Mouse (Mus musculus) limb, embryonic 11.5 days (tissue): ENCODE data around the gene Oasl1. TPM values are rescaled to one million over a fixed set of nuclear protein-coding genes. Genes with fewer than 3 reads are reported as not detected.
A peak's percentile ranks its signal among the peaks of the same experiment; 100 is the strongest.

Source experiments
- ATAC-seq: fragments of 200-750 bp; cut with Nextera tagmentation; 2 replicates; pipeline ENCODE4 v1.8.0; 2017; ENCODE audit warnings: low read depth; ENCODE audit not compliant: insufficient number of reproducible peaks, low FRiP score, low TSS enrichment
- DNase-seq: peaks from one replicate; pipeline ENCODE4 v3.0.0-alpha.2; 2015; ENCODE audit warnings: low spot score
- H3K27ac ChIP-seq: fragments of 300-500 bp; sonication (generic); replicated peaks from 2 replicates; pipeline ENCODE4 v1.5.1; 2014; ENCODE audit warnings: low read depth, mild to moderate bottlenecking, low read length
- H3K27me3 ChIP-seq: fragments of 300-500 bp; sonication (generic); 2 replicates; pipeline ENCODE4 v1.6.1; 2014; ENCODE audit warnings: mild to moderate bottlenecking, low read length, mixed read lengths; ENCODE audit not compliant: control insufficient read depth, insufficient read depth
- H3K36me3 ChIP-seq: fragments of 300-500 bp; sonication (generic); 2 replicates; pipeline ENCODE4 v1.6.1; 2014; ENCODE audit warnings: mild to moderate bottlenecking, low read length, moderate library complexity, mixed read lengths; ENCODE audit not compliant: control insufficient read depth, insufficient read depth
- H3K4me1 ChIP-seq: fragments of 300-500 bp; sonication (generic); 2 replicates; pipeline ENCODE4 v1.6.1; 2014; ENCODE audit warnings: low read length, mixed read lengths; ENCODE audit not compliant: control insufficient read depth, insufficient read depth
- H3K4me2 ChIP-seq: fragments of 300-500 bp; sonication (generic); 2 replicates; pipeline ENCODE4 v1.6.1; 2014; ENCODE audit warnings: low read depth, mild to moderate bottlenecking, moderate library complexity; ENCODE audit not compliant: severe bottlenecking
- H3K4me3 ChIP-seq: fragments of 300-500 bp; sonication (generic); 2 replicates; pipeline ENCODE4 v1.5.1; 2014; ENCODE audit warnings: low read depth, low read length
- H3K9ac ChIP-seq: fragments of 300-500 bp; sonication (generic); 2 replicates; pipeline ENCODE4 v1.6.1; 2014; ENCODE audit warnings: mild to moderate bottlenecking, low read length
- H3K9me3 ChIP-seq: fragments of 300-500 bp; sonication (generic); 2 replicates; pipeline ENCODE4 v1.6.1; 2016; ENCODE audit warnings: low read length; ENCODE audit not compliant: control insufficient read depth
- WGBS: fragments of 180-500 bp; shearing (Covaris S2); extraction: QIAGEN DNeasy Blood & Tissue Kit; methylation state at CpG from one replicate; pipeline ENCODE4 v1.1.7; 2014; 5-methylcytosine and 5-hydroxymethylcytosine counted together
- polyA plus RNA-seq: library from polyadenylated mRNA; unstranded; fragments of >200 nt; fragmentation: Nextera tagmentation; extraction: Ambion mirVana; gene quantifications from 2 replicates; pipeline ENCODE4 v1.2.1, GENCODE M21; 2014

Gene Oasl1
- polyA plus RNA-seq, 1 experiment from 2014 or later: 0.59 TPM

- no peaks in the 10 kb centered on the region for H3K36me3 ChIP-seq
- no peak overlapping the region for H3K9ac ChIP-seq
- ATAC-seq (no peak), DNase-seq (no peak)
- H3K4me1 ChIP-seq: peaks cover 4% of the 10 kb centered on the region
- no peak overlapping the region for H3K4me3 ChIP-seq
- no peaks in the 10 kb centered on the region for H3K27me3 ChIP-seq
- no peaks in the 10 kb centered on the region for H3K9me3 ChIP-seq
- no peak overlapping the region for H3K4me2 ChIP-seq
- no peak overlapping the region for H3K27ac ChIP-seq
- 88% methylated on average over 4 of the region's 4 CpGs for WGBS
Measured at GRCm38 (mm10) chr5:114895542-114895941, 27.5 kb upstream of the Oasl1 start.

GRCm38 (mm10) chr5:114896688-114897373, 26.2 kb upstream of the Oasl1 start, which contains the start of gene Oasl2:
TSS of gene Oasl2 (plus strand) at chr5:114896936.
- Histone ChIP-seq H3K9ac (peak within 1 kb of the TSS; percentile 49), H3K4me2 (no peak within 1 kb of the TSS)
- no peak for ATAC-seq

DNA sequence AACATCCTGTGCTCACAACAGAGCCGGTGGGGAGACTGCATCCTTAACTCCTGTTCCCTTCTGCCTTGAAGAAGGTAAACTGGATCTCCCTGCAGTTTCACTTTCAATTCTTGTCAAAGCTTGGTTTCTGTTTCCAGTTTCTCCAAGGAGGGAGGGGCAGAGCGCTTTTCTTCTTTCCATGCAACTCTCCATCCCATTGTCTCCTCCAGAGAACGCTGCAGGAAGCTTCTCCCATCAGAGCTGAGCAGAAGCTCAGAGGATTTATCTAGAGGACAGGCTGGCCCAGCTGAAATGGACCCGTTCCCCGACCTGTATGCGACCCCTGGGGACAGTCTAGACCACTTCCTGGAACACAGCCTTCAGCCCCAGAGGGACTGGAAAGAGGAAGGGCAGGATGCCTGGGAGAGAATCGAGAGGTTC, 25.7 kb upstream of the Oasl1 start:
- ATAC-seq: no peak
- no peak overlapping the region; the same call in 1 of the 2 replicates for H3K4me3 ChIP-seq
- no peak for DNase-seq
- peaks cover 4% of the 10 kb centered on the region for H3K4me1 ChIP-seq
- no peaks in the 10 kb centered on the region for H3K9me3 ChIP-seq
- H3K9ac ChIP-seq: peak overlapping the region; percentile 49
- no peak overlapping the region for H3K4me2 ChIP-seq
- WGBS: 20% methylated on average over 7 of the region's 7 CpGs
- H3K27ac ChIP-seq: no peak overlapping the region
- no peaks in the 10 kb centered on the region for H3K36me3 ChIP-seq
- no peaks in the 10 kb centered on the region for H3K27me3 ChIP-seq

More at GRCm38 (mm10) chr5:114896688-114897373, 26.2 kb upstream of the Oasl1 start, which contains the start of gene Oasl2:
- Histone ChIP-seq H3K4me1 (peaks cover 4% of the 10 kb centered on the region), H3K36me3 (no peaks in the 10 kb centered on the region), H3K4me3 (no peak within 1 kb of the TSS; the same call in 1 of the 2 replicates), H3K27ac (no peak within 1 kb of the TSS), H3K9me3 (no peaks in the 10 kb centered on the region), H3K27me3 (no peaks in the 10 kb centered on the region)
- WGBS: 72% methylated on average over 13 of the region's 13 CpGs
- DNase-seq: no peak

DNA sequence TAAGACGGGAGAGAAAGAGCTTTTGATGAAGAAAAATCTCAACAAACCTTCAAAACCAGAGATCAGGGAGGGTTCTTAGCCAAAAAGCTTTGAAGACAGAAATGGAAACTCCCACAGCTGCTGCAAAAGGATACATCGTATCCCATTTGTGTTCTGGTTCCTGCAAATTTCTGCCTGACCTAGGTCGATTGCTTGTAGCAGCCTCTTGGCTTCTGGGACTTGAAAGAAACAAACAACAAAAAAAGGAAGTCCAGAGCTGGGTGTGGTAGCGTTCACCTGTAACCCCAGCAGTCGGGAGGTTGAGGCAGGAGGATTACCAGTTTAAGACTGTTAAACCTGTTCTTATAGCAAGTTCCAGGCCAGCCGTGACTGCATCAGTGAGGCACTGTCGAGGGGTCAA, 24.2 kb upstream of the Oasl1 start:
- DNase-seq (no peak), ATAC-seq (no peak)
- Histone ChIP-seq H3K4me3 (no peak overlapping the region), H3K4me2 (no peak overlapping the region), H3K27me3 (no peaks in the 10 kb centered on the region), H3K36me3 (no peaks in the 10 kb centered on the region), H3K9ac (no peak overlapping the region), H3K9me3 (no peaks in the 10 kb centered on the region), H3K4me1 (peaks cover 4% of the 10 kb centered on the region), H3K27ac (no peak overlapping the region)
- 80% methylated on average over 7 of the region's 7 CpGs for WGBS

DNA sequence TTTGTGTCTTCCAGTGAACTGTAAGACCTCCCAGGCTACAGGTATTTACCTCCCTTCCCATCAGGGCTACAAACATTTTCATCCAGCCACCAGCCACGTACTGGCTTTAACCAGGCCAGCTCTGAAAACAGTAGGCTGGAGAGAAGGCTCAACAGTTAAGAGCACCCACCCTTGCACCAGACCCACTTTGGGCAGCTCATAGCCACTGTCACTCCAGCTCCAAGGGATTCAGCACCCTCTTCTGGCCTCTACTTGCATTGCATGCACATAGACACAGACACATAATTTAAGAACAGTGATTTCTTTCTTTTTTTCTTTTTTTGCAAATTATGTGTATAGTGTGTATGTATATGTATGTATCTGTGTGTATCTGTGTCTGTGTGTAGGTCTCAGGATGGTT, 20.6 kb upstream of the Oasl1 start:
- Histone ChIP-seq H3K27me3 (no peaks in the 10 kb centered on the region), H3K4me2 (no peak overlapping the region), H3K36me3 (no peaks in the 10 kb centered on the region), H3K4me3 (no peak overlapping the region), H3K27ac (no peak overlapping the region), H3K9me3 (no peaks in the 10 kb centered on the region), H3K9ac (no peak overlapping the region), H3K4me1 (peaks cover 1% of the 10 kb centered on the region)
- ATAC-seq: no peak
- 33% methylated on average over 1 of the region's 1 CpGs for WGBS
- DNase-seq: peak; percentile 68

DNA sequence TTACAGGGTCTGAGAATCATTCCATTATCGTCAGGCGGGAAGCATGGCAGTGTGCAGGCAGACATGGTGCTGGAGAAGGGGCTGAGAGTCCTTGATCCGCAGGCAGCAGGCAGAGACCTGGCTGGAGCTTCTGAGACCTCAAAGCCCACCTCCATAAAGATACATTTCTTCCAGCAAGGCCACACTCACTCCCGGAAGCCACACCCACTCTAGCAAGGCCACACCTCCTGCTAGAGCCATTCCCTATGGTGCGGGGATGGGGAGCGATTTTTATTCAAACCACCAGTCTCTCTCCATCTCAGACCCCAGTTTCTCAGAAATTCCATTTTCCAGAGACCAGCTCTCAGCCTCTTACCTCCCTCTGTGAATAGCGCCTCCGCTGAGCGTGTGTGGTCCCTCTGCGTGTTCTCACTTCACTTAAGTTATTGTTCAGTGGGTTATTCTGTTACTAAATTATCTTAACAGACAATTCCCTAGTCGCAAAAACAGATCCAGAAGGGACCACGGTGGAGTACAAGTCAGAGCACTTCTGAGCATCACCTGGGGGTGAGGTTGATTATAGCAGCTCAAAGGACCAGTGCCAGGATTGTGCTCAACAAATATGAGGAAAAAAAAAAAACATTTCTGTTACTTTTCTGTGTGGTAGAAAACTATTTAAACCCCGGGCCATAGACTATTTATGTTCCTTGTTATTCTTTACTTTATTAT, 14.3 kb upstream of the Oasl1 start:
- ATAC-seq (no peak), DNase-seq (peak; percentile 30)
- no peak overlapping the region for H3K4me2 ChIP-seq
- H3K4me3 ChIP-seq: no peak overlapping the region
- no peak overlapping the region for H3K27ac ChIP-seq
- no peaks in the 10 kb centered on the region for H3K36me3 ChIP-seq
- no peaks in the 10 kb centered on the region for H3K9me3 ChIP-seq
- no peaks in the 10 kb centered on the region for H3K4me1 ChIP-seq
- H3K27me3 ChIP-seq: no peaks in the 10 kb centered on the region
- H3K9ac ChIP-seq: no peak overlapping the region
- 54% methylated on average over 13 of the region's 13 CpGs for WGBS

- H3K36me3 ChIP-seq: no peaks in the 10 kb centered on the region
- H3K27me3 ChIP-seq: no peaks in the 10 kb centered on the region
- no peak overlapping the region for H3K27ac ChIP-seq
- DNase-seq: no peak
- no peak for ATAC-seq
- H3K9me3 ChIP-seq: no peaks in the 10 kb centered on the region
- no peak overlapping the region for H3K4me3 ChIP-seq
- no peak overlapping the region for H3K9ac ChIP-seq
- H3K4me1 ChIP-seq: no peaks in the 10 kb centered on the region
- 76% methylated on average over 4 of the region's 4 CpGs for WGBS
- H3K4me2 ChIP-seq: no peak overlapping the region
Measured at GRCm38 (mm10) chr5:114913686-114914085, 9.4 kb upstream of the Oasl1 start.

DNA sequence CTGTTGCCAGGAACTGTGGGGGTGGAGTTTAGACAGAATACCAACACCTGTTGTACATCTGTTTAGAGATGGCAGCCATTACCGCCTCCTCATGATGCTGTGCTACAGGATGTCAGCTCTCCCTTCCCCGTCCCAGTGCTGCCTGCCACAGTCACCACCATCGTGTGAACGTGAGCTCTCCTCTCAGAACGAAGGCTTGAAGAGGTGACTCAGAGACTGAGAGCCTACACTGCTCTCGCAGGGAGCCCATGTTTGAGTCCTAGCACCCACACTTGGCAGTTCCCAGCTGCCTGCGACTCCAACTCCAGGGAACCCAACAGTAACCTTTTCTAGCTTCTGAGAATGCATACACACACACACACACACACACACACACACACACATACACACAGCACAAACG, 8.2 kb upstream of the Oasl1 start:
- Histone ChIP-seq H3K27ac (no peak overlapping the region), H3K36me3 (no peaks in the 10 kb centered on the region), H3K4me1 (no peaks in the 10 kb centered on the region), H3K4me3 (no peak overlapping the region), H3K27me3 (no peaks in the 10 kb centered on the region), H3K9ac (no peak overlapping the region), H3K9me3 (no peaks in the 10 kb centered on the region), H3K4me2 (no peak overlapping the region)
- DNase-seq (no peak), ATAC-seq (no peak)
- WGBS: 66% methylated on average over 8 of the region's 8 CpGs
